Mouse (Mus musculus) erythroblast, adult 5-6 weeks (primary cell): ENCODE measurements around the gene Olfr1447. TPM values are rescaled to one million over a fixed set of nuclear protein-coding genes. Genes with fewer than 3 reads are reported as not detected.

Experiments used
- ATAC-seq: replicated peaks from 2 replicates; pipeline ENCODE4 v1.8.0; 2016; ENCODE audit warnings: moderate number of reproducible peaks, mild to moderate bottlenecking, moderate TSS enrichment, inconsistent platforms; ENCODE audit not compliant: poor library complexity, low FRiP score, severe bottlenecking
- total RNA-seq, 2 experiments: library from RNA; stranded (forward) in 1 of 2; stranded (reverse) in 1 of 2; fragments of 150-400 nt in 1 of 2; fragments of 200-764, 138-1000 nt in 1 of 2; gene quantifications; 2 replicates each; pipeline versions ENCODE4 v1.2.3 to v1.2.4; 2015 to 2017; ENCODE audit warnings: low replicate concordance in 2 of 2

Gene Olfr1447
- total RNA-seq (2015; ENCODE audit: low replicate concordance) (not detected in 2 replicates), total RNA-seq (2017; ENCODE audit: low replicate concordance) (not detected in 2 replicates)

- ATAC-seq, result no peak
Measured at GRCm38 (mm10) chr19:12903643-12904042, at the start of gene Olfr1447. Gene Olfr1447 (minus strand): TSS chr19:12903743.

GRCm38 (mm10) chr19:12949958-12950357 is 46.4 kb upstream of the Olfr1447 start, which contains the start of gene Olfr1450:
Gene Olfr1450 (plus strand): TSS chr19:12950258.
- no peak for ATAC-seq

GRCm38 (mm10) chr19:12930540-12930939 is 27.0 kb upstream of the Olfr1447 start, which contains the start of gene Olfr1449:
Gene Olfr1449 (plus strand): TSS chr19:12930840.
- no peak for ATAC-seq

GRCm38 (mm10) chr19:12924319-12924718 is 20.8 kb upstream of the Olfr1447 start, which contains the start of gene Olfr1448:
Gene Olfr1448 (minus strand): TSS chr19:12924419.
- ATAC-seq, result no peak

- no peak for ATAC-seq
Measured at GRCm38 (mm10) chr19:12893424-12893823, 10.1 kb downstream of the Olfr1447 start, which contains the start of gene Olfr1446. Gene Olfr1446 (minus strand): TSS chr19:12893524.

DNA sequence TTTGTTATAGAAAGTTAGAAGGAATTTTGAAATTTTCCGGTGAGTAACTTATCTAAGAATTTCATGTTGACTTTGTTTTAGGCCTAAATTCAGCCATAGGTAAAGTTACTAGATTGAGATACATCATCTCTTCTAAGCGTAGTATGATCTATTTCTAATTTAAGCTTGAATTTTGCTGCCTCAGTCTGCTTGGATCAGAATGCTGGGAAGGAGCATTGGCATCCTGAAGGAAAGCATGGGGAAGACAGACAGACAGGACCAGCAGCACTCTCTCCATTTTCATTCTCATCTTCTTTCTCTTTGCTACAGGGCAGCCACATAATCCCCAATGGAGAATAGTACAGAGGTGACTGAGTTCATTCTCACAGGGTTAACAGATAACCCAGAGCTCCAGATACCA is 20.0 kb downstream of the Olfr1447 start, which contains the start of gene Olfr1445:
TSS of gene Olfr1445 (plus strand) at position 301 of the 400 bp plus-strand sequence.
- ATAC-seq, result no peak

DNA sequence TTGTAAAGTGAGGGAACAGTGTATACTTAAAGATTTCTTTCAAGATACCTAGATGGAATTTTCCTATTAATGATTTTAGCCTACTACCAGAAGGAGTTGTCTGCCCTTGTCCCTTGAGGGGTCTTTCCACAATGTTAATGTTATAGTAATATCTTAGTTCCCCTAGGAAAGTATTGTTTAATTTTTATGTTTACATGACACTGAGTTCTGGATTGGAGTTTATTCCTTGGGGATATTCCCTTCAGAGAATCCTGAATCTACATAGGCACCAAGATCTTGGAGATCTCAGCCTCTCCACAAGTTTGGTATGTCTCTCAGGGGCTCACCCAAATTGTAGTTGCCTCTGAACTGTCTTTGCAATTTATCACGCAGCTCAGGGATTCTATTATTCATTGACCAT is 46.6 kb downstream of the Olfr1447 start, which contains the start of gene Olfr1444:
TSS of gene Olfr1444 (plus strand) at position 301 of the 400 bp plus-strand sequence.
- ATAC-seq, result no peak

Other genes with a start within 250 kb of the Olfr1447 start
- gene Olfr1442, start 233.3 kb downstream of the Olfr1447 start, total RNA-seq (2015; ENCODE audit: low replicate concordance), result not detected in 2 replicates
- not detected in 2 replicates for gene Olfr1442, start 233.3 kb downstream of the Olfr1447 start, total RNA-seq (2017; ENCODE audit: low replicate concordance)
- not detected in 2 replicates for gene Olfr1443, start 225.6 kb downstream of the Olfr1447 start, total RNA-seq (2015; ENCODE audit: low replicate concordance)
- gene Olfr1443, start 225.6 kb downstream of the Olfr1447 start, total RNA-seq (2017; ENCODE audit: low replicate concordance), result not detected in 2 replicates
- not detected in 2 replicates for gene Keg1, start 208.0 kb downstream of the Olfr1447 start, total RNA-seq (2015; ENCODE audit: low replicate concordance)
- gene Keg1, start 208.0 kb downstream of the Olfr1447 start, total RNA-seq (2017; ENCODE audit: low replicate concordance), result not detected in 2 replicates
- gene Cntf, start 138.1 kb downstream of the Olfr1447 start, total RNA-seq (2015; ENCODE audit: low replicate concordance), result 7.5 TPM in 1 of 2 replicates, not detected in the other
- gene Cntf, start 138.1 kb downstream of the Olfr1447 start, total RNA-seq (2017; ENCODE audit: low replicate concordance), result not detected in 2 replicates
- 21.7 and 24.5 TPM in 2 replicates for gene Zfp91, start 107.6 kb downstream of the Olfr1447 start, total RNA-seq (2015; ENCODE audit: low replicate concordance)
- gene Zfp91, start 107.6 kb downstream of the Olfr1447 start, total RNA-seq (2017; ENCODE audit: low replicate concordance), result 34.2 and 51.3 TPM in 2 replicates
- 3.8 and 5.6 TPM in 2 replicates for gene Lpxn, start 107.5 kb downstream of the Olfr1447 start, total RNA-seq (2015; ENCODE audit: low replicate concordance)
- 3.3 and 4.3 TPM in 2 replicates for gene Lpxn, start 107.5 kb downstream of the Olfr1447 start, total RNA-seq (2017; ENCODE audit: low replicate concordance)
- gene Gm5244, start 57.1 kb downstream of the Olfr1447 start, total RNA-seq (2015; ENCODE audit: low replicate concordance), result not detected in 2 replicates
- not detected in 2 replicates for gene Gm5244, start 57.1 kb downstream of the Olfr1447 start, total RNA-seq (2017; ENCODE audit: low replicate concordance)
- not detected in 2 replicates for gene Olfr1444, start 46.5 kb downstream of the Olfr1447 start, total RNA-seq (2015; ENCODE audit: low replicate concordance)
- gene Olfr1444, start 46.5 kb downstream of the Olfr1447 start, total RNA-seq (2017; ENCODE audit: low replicate concordance), result not detected in 2 replicates
- gene Olfr1445, start 19.9 kb downstream of the Olfr1447 start, total RNA-seq (2015; ENCODE audit: low replicate concordance), result not detected in 2 replicates
- not detected in 2 replicates for gene Olfr1445, start 19.9 kb downstream of the Olfr1447 start, total RNA-seq (2017; ENCODE audit: low replicate concordance)
- gene Olfr1446, start 10.2 kb downstream of the Olfr1447 start, total RNA-seq (2015; ENCODE audit: low replicate concordance), result not detected in 2 replicates
- 0.42 TPM in 1 of 2 replicates, not detected in the other for gene Olfr1446, start 10.2 kb downstream of the Olfr1447 start, total RNA-seq (2017; ENCODE audit: low replicate concordance)
- not detected in 2 replicates for gene Olfr1448, start 20.7 kb upstream of the Olfr1447 start, total RNA-seq (2015; ENCODE audit: low replicate concordance)
- 0.42 TPM in 1 of 2 replicates, not detected in the other for gene Olfr1448, start 20.7 kb upstream of the Olfr1447 start, total RNA-seq (2017; ENCODE audit: low replicate concordance)
- gene Olfr1449, start 27.1 kb upstream of the Olfr1447 start, total RNA-seq (2015; ENCODE audit: low replicate concordance), result not detected in 2 replicates
- not detected in 2 replicates for gene Olfr1449, start 27.1 kb upstream of the Olfr1447 start, total RNA-seq (2017; ENCODE audit: low replicate concordance)
- gene Olfr1450, start 46.5 kb upstream of the Olfr1447 start, total RNA-seq (2015; ENCODE audit: low replicate concordance), result not detected in 2 replicates
- gene Olfr1450, start 46.5 kb upstream of the Olfr1447 start, total RNA-seq (2017; ENCODE audit: low replicate concordance), result not detected in 2 replicates
- gene Olfr1451, start 91.3 kb upstream of the Olfr1447 start, total RNA-seq (2015; ENCODE audit: low replicate concordance), result not detected in 2 replicates
- gene Olfr1451, start 91.3 kb upstream of the Olfr1447 start, total RNA-seq (2017; ENCODE audit: low replicate concordance), result not detected in 2 replicates
- not detected in 2 replicates for gene Olfr1453, start 124.6 kb upstream of the Olfr1447 start, total RNA-seq (2015; ENCODE audit: low replicate concordance)
- 0.98 TPM in 1 of 2 replicates, not detected in the other for gene Olfr1453, start 124.6 kb upstream of the Olfr1447 start, total RNA-seq (2017; ENCODE audit: low replicate concordance)
- not detected in 2 replicates for gene Olfr1454, start 156.9 kb upstream of the Olfr1447 start, total RNA-seq (2015; ENCODE audit: low replicate concordance)
- not detected in 2 replicates for gene Olfr1454, start 156.9 kb upstream of the Olfr1447 start, total RNA-seq (2017; ENCODE audit: low replicate concordance)
- gene Olfr1457, start 194.1 kb upstream of the Olfr1447 start, total RNA-seq (2015; ENCODE audit: low replicate concordance), result not detected in 2 replicates
- gene Olfr1457, start 194.1 kb upstream of the Olfr1447 start, total RNA-seq (2017; ENCODE audit: low replicate concordance), result not detected in 2 replicates
- gene Olfr1458, start 203.0 kb upstream of the Olfr1447 start, total RNA-seq (2015; ENCODE audit: low replicate concordance), result not detected in 2 replicates
- gene Olfr1458, start 203.0 kb upstream of the Olfr1447 start, total RNA-seq (2017; ENCODE audit: low replicate concordance), result not detected in 2 replicates
- gene Olfr1459, start 245.8 kb upstream of the Olfr1447 start, total RNA-seq (2015; ENCODE audit: low replicate concordance), result not detected in 2 replicates
- gene Olfr1459, start 245.8 kb upstream of the Olfr1447 start, total RNA-seq (2017; ENCODE audit: low replicate concordance), result 0.56 TPM in 1 of 2 replicates, not detected in the other